Mouse (Mus musculus) liver, embryonic 12.5 days (tissue): ENCODE measurements at regions not wholly inside any gene's neighbourhood (a gene's known extent, or its start where the extent isn't known, plus 50 kb on each side); places are given as distances from the start of the nearest gene placed in this dataset.

Source experiments
- ATAC-seq: fragments of 200-750 bp; cut with Nextera tagmentation; 2 replicates; pipeline ENCODE4 v1.8.0; 2017; ENCODE audit warnings: moderate number of reproducible peaks, mild to moderate bottlenecking, moderate library complexity
- H3K27ac ChIP-seq: fragments of 300-500 bp; sonication (generic); 2 replicates; pipeline ENCODE4 v1.5.1; 2016; ENCODE audit warnings: mild to moderate bottlenecking
- H3K27me3 ChIP-seq: fragments of 300-500 bp; sonication (generic); replicated peaks from 2 replicates; pipeline ENCODE4 v1.6.1; 2016; ENCODE audit warnings: mild to moderate bottlenecking, moderate library complexity
- H3K36me3 ChIP-seq: fragments of 300-500 bp; sonication (generic); 2 replicates; pipeline ENCODE4 v1.6.1; 2016; ENCODE audit warnings: mild to moderate bottlenecking, moderate library complexity
- H3K4me1 ChIP-seq: fragments of 300-500 bp; sonication (generic); 2 replicates; pipeline ENCODE4 v1.6.1; 2016
- H3K4me2 ChIP-seq: fragments of 300-500 bp; sonication (generic); 2 replicates; pipeline ENCODE4 v1.6.1; 2016; ENCODE audit warnings: mild to moderate bottlenecking, moderate library complexity
- H3K4me3 ChIP-seq: fragments of 300-500 bp; sonication (generic); 2 replicates; pipeline ENCODE4 v1.5.1; 2016; ENCODE audit warnings: mild to moderate bottlenecking, moderate library complexity
- H3K9ac ChIP-seq: fragments of 300-500 bp; sonication (generic); 2 replicates; pipeline ENCODE4 v1.6.1; 2016; ENCODE audit warnings: mild to moderate bottlenecking, moderate library complexity
- H3K9me3 ChIP-seq: fragments of 300-500 bp; sonication (generic); replicated peaks from 2 replicates; pipeline ENCODE4 v1.6.1; 2016; ENCODE audit warnings: mild to moderate bottlenecking, moderate library complexity
- WGBS: fragments of 180-500 bp; shearing (Covaris S2); methylation state at CpG from one replicate; pipeline ENCODE4 v1.1.7; 2016; ENCODE audit not compliant: insufficient replicate concordance; 5-methylcytosine and 5-hydroxymethylcytosine counted together

DNA sequence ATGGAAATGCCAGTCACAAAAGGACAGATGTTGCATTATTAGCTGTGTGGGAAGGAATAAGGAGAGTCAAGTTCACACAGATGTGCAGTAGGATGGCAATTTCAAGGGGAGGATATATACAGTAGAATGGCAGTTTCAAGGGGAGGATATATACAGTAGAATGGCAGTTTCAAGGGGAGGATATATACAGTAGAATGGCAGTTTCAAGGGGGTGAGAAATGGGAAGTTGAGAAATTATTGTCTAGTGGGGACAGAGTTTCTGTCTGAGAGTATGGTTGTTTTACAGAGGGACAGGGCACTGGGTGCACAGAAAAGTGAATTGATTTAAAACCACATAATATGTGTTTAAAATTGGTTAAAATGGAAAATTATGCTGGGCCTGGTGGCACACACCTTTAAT lies 54.8 kb upstream of the Scel start:
- Histone ChIP-seq H3K9me3 (no peaks in the 10 kb centered on the region), H3K27me3 (no peaks in the 10 kb centered on the region), H3K9ac (no peak overlapping the region), H3K36me3 (no peaks in the 10 kb centered on the region), H3K27ac (no peak overlapping the region), H3K4me1 (no peaks in the 10 kb centered on the region), H3K4me2 (no peak overlapping the region), H3K4me3 (no peak overlapping the region)
- no peak for ATAC-seq

DNA sequence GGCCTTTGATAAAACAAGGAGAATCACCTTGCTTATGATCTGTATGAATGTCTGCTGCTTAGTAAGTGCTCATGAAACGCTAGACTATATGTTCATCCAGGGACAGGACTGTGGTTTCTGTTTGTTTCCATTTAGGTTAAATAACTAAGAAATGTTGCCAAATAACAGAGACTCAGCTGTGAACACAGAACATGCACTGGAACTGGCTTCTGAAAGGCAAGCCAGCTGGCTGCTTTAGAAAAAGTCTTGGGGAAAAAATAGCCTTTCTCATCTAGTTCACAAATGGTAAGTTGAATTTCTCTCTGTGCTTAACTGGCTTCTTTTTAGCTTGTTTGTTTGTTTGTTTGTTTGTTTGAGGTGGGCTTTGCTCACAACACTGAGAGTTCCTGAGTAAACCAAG lies 57.0 kb upstream of the Scel start:
- Histone ChIP-seq H3K4me2 (no peak overlapping the region), H3K36me3 (no peaks in the 10 kb centered on the region), H3K9me3 (no peaks in the 10 kb centered on the region), H3K4me1 (no peaks in the 10 kb centered on the region), H3K27me3 (no peaks in the 10 kb centered on the region), H3K27ac (no peak overlapping the region), H3K9ac (no peak overlapping the region), H3K4me3 (no peak overlapping the region)
- no peak for ATAC-seq
- 65% methylated on average over 1 of the region's 1 CpGs for WGBS

DNA sequence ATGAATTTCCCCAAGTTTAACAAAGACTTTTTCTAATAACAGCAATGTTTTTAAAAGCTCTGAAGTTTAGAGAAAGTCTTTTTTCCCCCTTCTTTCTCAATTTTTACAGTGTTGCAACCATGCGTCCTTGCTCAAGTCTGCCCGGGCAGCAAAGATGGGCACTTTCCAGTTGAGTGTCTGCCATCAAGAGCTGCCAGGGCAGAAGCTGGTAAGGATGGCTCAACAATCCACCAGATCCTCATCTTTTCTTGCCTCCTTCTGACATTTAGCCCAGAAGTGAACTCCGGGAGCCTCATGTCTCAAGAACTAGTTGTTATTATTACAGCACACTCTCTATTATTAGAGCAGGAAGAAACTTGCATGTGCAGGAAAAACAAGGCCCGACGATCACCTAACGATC lies 62.4 kb upstream of the Scel start:
- H3K27me3 ChIP-seq = no peaks in the 10 kb centered on the region
- no peaks in the 10 kb centered on the region for H3K36me3 ChIP-seq
- no peak overlapping the region for H3K4me3 ChIP-seq
- H3K9me3 ChIP-seq = no peaks in the 10 kb centered on the region
- no peak overlapping the region for H3K27ac ChIP-seq
- ATAC-seq = no peak
- WGBS = 81% methylated on average over 6 of the region's 6 CpGs
- H3K4me2 ChIP-seq = no peak overlapping the region
- H3K4me1 ChIP-seq = no peaks in the 10 kb centered on the region
- no peak overlapping the region for H3K9ac ChIP-seq

DNA sequence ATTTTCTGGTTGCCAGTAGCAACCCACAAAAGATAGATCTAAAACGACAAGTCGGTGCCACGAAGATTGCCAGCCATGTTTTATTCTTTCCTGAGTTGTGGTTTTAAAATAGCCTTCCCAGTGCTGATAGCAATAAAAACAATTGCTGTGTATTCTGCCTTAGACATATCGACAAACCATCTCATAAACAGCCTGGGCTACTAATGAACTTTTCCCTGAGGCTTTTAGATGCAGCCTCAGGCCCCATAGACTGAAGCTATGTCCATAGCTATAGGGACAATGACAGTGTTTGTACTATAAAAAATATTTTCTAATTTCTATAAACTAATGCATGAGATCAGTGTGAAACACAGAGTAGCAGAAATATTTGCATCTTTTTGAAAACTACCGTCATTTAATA lies 63.7 kb upstream of the Scel start:
- H3K4me1 ChIP-seq = no peaks in the 10 kb centered on the region
- ATAC-seq = no peak
- no peaks in the 10 kb centered on the region for H3K27me3 ChIP-seq
- no peak overlapping the region for H3K9ac ChIP-seq
- no peaks in the 10 kb centered on the region for H3K36me3 ChIP-seq
- H3K27ac ChIP-seq = no peak overlapping the region
- H3K9me3 ChIP-seq = no peaks in the 10 kb centered on the region
- WGBS = 67% methylated on average over 5 of the region's 5 CpGs
- H3K4me2 ChIP-seq = no peak overlapping the region
- no peak overlapping the region for H3K4me3 ChIP-seq

- Histone ChIP-seq H3K9me3 (no peaks in the 10 kb centered on the region), H3K27me3 (no peaks in the 10 kb centered on the region), H3K36me3 (no peaks in the 10 kb centered on the region), H3K9ac (no peak overlapping the region), H3K4me3 (no peak overlapping the region), H3K4me1 (no peaks in the 10 kb centered on the region), H3K27ac (no peak overlapping the region), H3K4me2 (no peak overlapping the region)
- 72% methylated on average over 7 of the region's 7 CpGs for WGBS
- no peak for ATAC-seq
Observed at GRCm38 (mm10) chr14:103449033-103449432, 64.1 kb upstream of the Scel start.

- H3K36me3 ChIP-seq = no peaks in the 10 kb centered on the region
- no peak overlapping the region for H3K27ac ChIP-seq
- 66% methylated on average over 2 of the region's 2 CpGs for WGBS
- no peaks in the 10 kb centered on the region for H3K4me1 ChIP-seq
- ATAC-seq = no peak
- H3K4me3 ChIP-seq = no peak overlapping the region
- no peak overlapping the region for H3K4me2 ChIP-seq
- H3K9ac ChIP-seq = no peak overlapping the region
- no peaks in the 10 kb centered on the region for H3K9me3 ChIP-seq
- H3K27me3 ChIP-seq = no peaks in the 10 kb centered on the region
Observed at GRCm38 (mm10) chr14:103446671-103447070, 66.5 kb upstream of the Scel start.

DNA sequence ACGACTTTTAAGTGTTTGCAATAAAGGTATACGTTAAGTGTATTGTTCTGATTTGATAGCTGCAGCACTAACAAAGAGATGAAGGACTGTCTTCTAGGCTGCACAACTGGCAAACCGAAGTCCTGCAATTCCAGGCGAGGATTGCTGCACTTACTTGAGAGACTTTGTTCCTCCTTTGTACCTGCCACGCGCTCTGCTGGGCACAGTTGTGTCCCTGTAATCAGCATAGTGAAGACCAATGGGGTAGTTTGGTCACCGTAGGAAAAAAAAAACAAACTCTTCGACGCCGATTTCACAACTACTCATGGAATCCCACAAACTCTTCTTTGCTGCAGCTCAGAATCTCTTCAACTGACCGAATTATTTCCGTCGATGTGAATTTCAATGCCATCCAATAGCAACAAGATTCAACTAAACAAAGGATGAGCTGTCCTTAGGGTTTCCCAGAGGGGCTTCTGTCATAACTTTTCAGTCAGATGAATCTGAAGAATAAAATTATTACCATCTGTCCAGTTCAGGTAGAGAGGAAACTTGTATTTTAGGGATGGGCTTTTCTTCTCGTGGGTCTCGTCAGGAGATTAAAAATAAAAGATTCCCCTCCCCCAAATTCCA lies 71.6 kb upstream of the Scel start:
- H3K36me3 ChIP-seq = no peaks in the 10 kb centered on the region
- H3K27me3 ChIP-seq = no peaks in the 10 kb centered on the region
- no peaks in the 10 kb centered on the region for H3K4me1 ChIP-seq
- H3K27ac ChIP-seq = no peak overlapping the region
- no peak overlapping the region for H3K4me2 ChIP-seq
- no peak for ATAC-seq
- no peak overlapping the region for H3K9ac ChIP-seq
- H3K9me3 ChIP-seq = no peaks in the 10 kb centered on the region
- 73% methylated on average over 15 of the region's 15 CpGs for WGBS
- no peak overlapping the region for H3K4me3 ChIP-seq

- no peak for ATAC-seq
- Histone ChIP-seq H3K27me3 (no peaks in the 10 kb centered on the region), H3K4me3 (no peak overlapping the region), H3K27ac (no peak overlapping the region), H3K36me3 (no peaks in the 10 kb centered on the region), H3K9ac (no peak overlapping the region), H3K4me2 (no peak overlapping the region), H3K9me3 (no peaks in the 10 kb centered on the region), H3K4me1 (no peaks in the 10 kb centered on the region)
- 68% methylated on average over 8 of the region's 8 CpGs for WGBS
Observed at GRCm38 (mm10) chr14:103440243-103440642, 72.9 kb upstream of the Scel start.

GRCm38 (mm10) chr14:103434218-103434617 lies 78.9 kb upstream of the Scel start:
- no peak overlapping the region for H3K4me3 ChIP-seq
- H3K27me3 ChIP-seq = no peaks in the 10 kb centered on the region
- no peak for ATAC-seq
- H3K4me2 ChIP-seq = no peak overlapping the region
- no peaks in the 10 kb centered on the region for H3K36me3 ChIP-seq
- H3K27ac ChIP-seq = no peak overlapping the region
- no peaks in the 10 kb centered on the region for H3K4me1 ChIP-seq
- no peak overlapping the region for H3K9ac ChIP-seq
- no peaks in the 10 kb centered on the region for H3K9me3 ChIP-seq
- WGBS = 47% methylated on average over 4 of the region's 4 CpGs

GRCm38 (mm10) chr14:103433106-103433505 lies 80.0 kb upstream of the Scel start:
- Histone ChIP-seq H3K36me3 (no peaks in the 10 kb centered on the region), H3K9ac (no peak overlapping the region), H3K27ac (no peak overlapping the region), H3K4me3 (no peak overlapping the region), H3K4me2 (no peak overlapping the region), H3K9me3 (no peaks in the 10 kb centered on the region), H3K4me1 (no peaks in the 10 kb centered on the region), H3K27me3 (no peaks in the 10 kb centered on the region)
- no peak for ATAC-seq
- whole genome bisulfite sequencing = 64% methylated on average over 3 of the region's 3 CpGs

DNA sequence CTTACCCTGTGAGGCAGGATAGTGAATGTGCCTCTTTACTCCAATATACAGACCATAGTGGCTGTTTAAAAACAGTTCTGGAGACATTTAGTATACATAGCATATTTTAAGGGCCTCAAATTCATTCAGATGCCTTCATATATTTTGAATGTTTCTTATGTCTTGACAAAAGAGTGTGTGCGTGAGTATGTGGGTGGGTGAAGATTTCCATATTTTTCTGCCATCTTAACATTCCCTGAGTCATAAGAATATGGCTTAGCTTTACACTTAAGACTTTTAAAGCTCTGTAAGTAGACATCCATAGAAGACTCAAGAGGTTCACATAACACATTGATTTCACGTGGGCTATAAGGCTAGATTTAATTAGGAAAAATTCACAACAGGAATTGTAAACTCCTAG lies 81.3 kb upstream of the Mycbp2 start:
- Histone ChIP-seq H3K27ac (no peak overlapping the region), H3K4me3 (no peak overlapping the region), H3K9me3 (no peaks in the 10 kb centered on the region), H3K9ac (no peak overlapping the region), H3K4me1 (no peaks in the 10 kb centered on the region), H3K27me3 (no peaks in the 10 kb centered on the region), H3K4me2 (no peak overlapping the region), H3K36me3 (no peaks in the 10 kb centered on the region)
- WGBS = 67% methylated on average over 2 of the region's 2 CpGs
- ATAC-seq = no peak

GRCm38 (mm10) chr14:103421305-103421822 lies 74.8 kb upstream of the Mycbp2 start:
- H3K27ac ChIP-seq = no peak overlapping the region
- H3K36me3 ChIP-seq = no peaks in the 10 kb centered on the region
- H3K4me2 ChIP-seq = no peak overlapping the region
- H3K9ac ChIP-seq = no peak overlapping the region
- WGBS = 77% methylated on average over 10 of the region's 10 CpGs
- H3K4me3 ChIP-seq = no peak overlapping the region
- H3K9me3 ChIP-seq = no peaks in the 10 kb centered on the region
- ATAC-seq = no peak
- H3K27me3 ChIP-seq = no peaks in the 10 kb centered on the region
- H3K4me1 ChIP-seq = no peaks in the 10 kb centered on the region
